Mouse (Mus musculus): ENCODE results near the gene Ppox.
"Not testable (repeated sequence)": the region's sequence is repeated elsewhere in the genome, so short reads cannot be mapped to it uniquely, and the experiment has no call there.

Gene Ppox

GRCm38 (mm10) chr1:171241952-171242351, 39.0 kb downstream of the Ppox start:
- not testable (repeated sequence) for DNase-seq (ENCODE audit: low read depth)

- DNase-seq (ENCODE audit: low read depth): no peak
Observed at GRCm38 (mm10) chr1:171240911-171241310, 40.1 kb downstream of the Ppox start.

GRCm38 (mm10) chr1:171239992-171240744, 40.8 kb downstream of the Ppox start:
- DNase-seq (ENCODE audit: low read depth): no peak

GRCm38 (mm10) chr1:171238463-171238862, 42.5 kb downstream of the Ppox start:
- DNase-seq (ENCODE audit: low read depth): peak; percentile 76

GRCm38 (mm10) chr1:171237438-171237837, 43.5 kb downstream of the Ppox start:
- DNase-seq (ENCODE audit: low read depth): no peak

GRCm38 (mm10) chr1:171235791-171236190, 45.2 kb downstream of the Ppox start:
- no peak for DNase-seq (ENCODE audit: low read depth)

GRCm38 (mm10) chr1:171234538-171234937, 46.4 kb downstream of the Ppox start:
- DNase-seq (ENCODE audit: low read depth): no peak

- DNase-seq (ENCODE audit: low read depth): no peak
Observed at GRCm38 (mm10) chr1:171234126-171234525, 46.9 kb downstream of the Ppox start, which contains the start of gene Fcer1g. TSS of gene Fcer1g (minus strand) at chr1:171234365.

- no peak for DNase-seq (ENCODE audit: low read depth)
Observed at GRCm38 (mm10) chr1:171232800-171233730, 47.9 kb downstream of the Ppox start.

- DNase-seq (ENCODE audit: low read depth): no peak
Observed at GRCm38 (mm10) chr1:171232348-171232747, 48.6 kb downstream of the Ppox start.

GRCm38 (mm10) chr1:171231844-171232243, 49.1 kb downstream of the Ppox start:
- DNase-seq (ENCODE audit: low read depth): peak; percentile 18

GRCm38 (mm10) chr1:171230215-171230614, 50.8 kb downstream of the Ppox start:
- DNase-seq (ENCODE audit: low read depth): no peak

GRCm38 (mm10) chr1:171229750-171230149, 51.2 kb downstream of the Ppox start:
- DNase-seq (ENCODE audit: low read depth): no peak

GRCm38 (mm10) chr1:171227879-171228278, 53.1 kb downstream of the Ppox start:
- no peak for DNase-seq (ENCODE audit: low read depth)

- DNase-seq (ENCODE audit: low read depth): no peak
Observed at GRCm38 (mm10) chr1:171226780-171227179, 54.2 kb downstream of the Ppox start.

Data from induced T-regulatory cell, adult 2 months (primary cell).